Mouse (Mus musculus) monocyte, adult 2 months (primary cell): ENCODE results near the gene Ddo.

Experiments used
- DNase-seq, 2 experiments: peaks; one replicate each; pipeline ENCODE4 v3.0.0; 2022; ENCODE audit warnings: low spot score in 2 of 2, low read depth in 1 of 2

Gene Ddo

GRCm38 (mm10) chr10:40715151-40715550 is 85.3 kb downstream of the Ddo start:
- no peak for DNase-seq

GRCm38 (mm10) chr10:40716296-40716695 is 86.5 kb downstream of the Ddo start:
- no peak for DNase-seq

- no peak for DNase-seq
Measured at GRCm38 (mm10) chr10:40716713-40717112, 86.9 kb downstream of the Ddo start.

GRCm38 (mm10) chr10:40718362-40718761 is 88.6 kb downstream of the Ddo start:
- no peak for DNase-seq

GRCm38 (mm10) chr10:40719062-40719461 is 89.3 kb downstream of the Ddo start:
- DNase-seq = no peak

GRCm38 (mm10) chr10:40720883-40721282 is 91.1 kb downstream of the Ddo start:
- no peak for DNase-seq

GRCm38 (mm10) chr10:40724342-40724741 is 94.5 kb downstream of the Ddo start:
- DNase-seq = no peak

- DNase-seq = no peak
Measured at GRCm38 (mm10) chr10:40725066-40725465, 95.3 kb downstream of the Ddo start.

- no peak for DNase-seq
Measured at GRCm38 (mm10) chr10:40725471-40725870, 95.7 kb downstream of the Ddo start.

GRCm38 (mm10) chr10:40726288-40726902 is 96.6 kb downstream of the Ddo start:
- no peak for DNase-seq

GRCm38 (mm10) chr10:40726989-40727388 is 97.2 kb downstream of the Ddo start:
- no peak for DNase-seq

GRCm38 (mm10) chr10:40730200-40730599 is 100.4 kb downstream of the Ddo start:
- no peak for DNase-seq
